Mouse (Mus musculus) central nervous system, embryonic 11.5 days (tissue): Measurements from ENCODE around the gene Gm6525. TPM values are rescaled to one million over a fixed set of nuclear protein-coding genes. Genes with fewer than 3 reads are reported as not detected.

Experiments
- polyA plus RNA-seq: library from polyadenylated mRNA; depleted of rRNA; stranded (reverse); fragments of >200 nt; gene quantifications from 2 replicates; pipeline ENCODE4 v1.2.3, GENCODE M21; 2012; rRNA removed

Gene Gm6525
- polyA plus RNA-seq: 0.20 and 0.21 TPM in 2 replicates

GRCm38 (mm10) chr3:84173581-84174154 is at the start of gene Gm6525:
TSS of gene Gm6525 (plus strand) at chr3:84174104.

GRCm38 (mm10) chr3:84155558-84156006 is 18.3 kb upstream of the Gm6525 start, which contains the start of gene Mnd1:
TSS of gene Mnd1 (minus strand) at chr3:84155786.

Other genes starting within 250 kb of the Gm6525 start
- 74.2 and 90.9 TPM in 2 replicates for gene Tmem131l, start 133.9 kb upstream of the Gm6525 start, polyA plus RNA-seq
- 9.0 and 12.2 TPM in 2 replicates for gene Mnd1, start 18.3 kb upstream of the Gm6525 start, polyA plus RNA-seq
- 51.2 and 75.6 TPM in 2 replicates for gene Trim2, start 132.8 kb downstream of the Gm6525 start, polyA plus RNA-seq